Mouse (Mus musculus) kidney, postnatal 0 days (tissue): ENCODE results near the gene Il3. TPM values are rescaled to one million over a fixed set of nuclear protein-coding genes. Genes with fewer than 3 reads are reported as not detected.
A peak's percentile ranks its signal among the peaks of the same experiment; 100 is the strongest.

Source experiments
- ATAC-seq: fragments of 200-750 bp; cut with Nextera tagmentation; replicated peaks from 2 replicates; pipeline ENCODE4 v1.8.0; 2017; ENCODE audit warnings: low read depth, moderate number of reproducible peaks, moderate TSS enrichment, moderate library complexity; ENCODE audit not compliant: low FRiP score
- DNase-seq: peaks from one replicate; pipeline ENCODE4 v3.0.0-alpha.2; 2016; ENCODE audit warnings: low spot score
- H3K27ac ChIP-seq: fragments of 300-500 bp; sonication (generic); 2 replicates; pipeline ENCODE4 v1.5.1; 2014; ENCODE audit warnings: mild to moderate bottlenecking
- H3K27me3 ChIP-seq: fragments of 300-500 bp; sonication (generic); 2 replicates; pipeline ENCODE4 v1.6.1; 2014; ENCODE audit warnings: low read length, mixed read lengths; ENCODE audit not compliant: insufficient read depth
- H3K36me3 ChIP-seq: fragments of 300-500 bp; sonication (generic); 2 replicates; pipeline ENCODE4 v1.6.1; 2014; ENCODE audit warnings: low read length, mixed read lengths; ENCODE audit not compliant: insufficient read depth
- H3K4me1 ChIP-seq: fragments of 300-500 bp; sonication (generic); replicated peaks from 2 replicates; pipeline ENCODE4 v1.6.1; 2014; ENCODE audit warnings: antibody characterized with exemption, low read length, mixed read lengths; ENCODE audit not compliant: insufficient read depth
- H3K4me2 ChIP-seq: fragments of 300-500 bp; sonication (generic); 2 replicates; pipeline ENCODE4 v1.6.1; 2014; ENCODE audit warnings: mild to moderate bottlenecking, low read length, moderate library complexity, mixed read lengths
- H3K4me3 ChIP-seq: fragments of 300-500 bp; sonication (generic); replicated peaks from 2 replicates; pipeline ENCODE4 v1.5.1; 2014; ENCODE audit warnings: low read depth, low read length
- H3K9ac ChIP-seq: fragments of 300-500 bp; sonication (generic); 2 replicates; pipeline ENCODE4 v1.6.1; 2014; ENCODE audit warnings: low read depth, low read length
- H3K9me3 ChIP-seq: fragments of 300-500 bp; sonication (generic); replicated peaks from 2 replicates; pipeline ENCODE4 v1.6.1; 2016; ENCODE audit warnings: low read length, inconsistent platforms, mixed read lengths
- CTCF ChIP-seq: IDR thresholded peaks from 2 replicates; pipeline ENCODE4 v1.5.1; 2016; ENCODE audit warnings: antibody characterized with exemption, low read depth, mild to moderate bottlenecking, moderate library complexity
- WGBS: fragments of 180-500 bp; shearing (Covaris S2); extraction: QIAGEN DNeasy Blood & Tissue Kit; methylation state at CpG from one replicate; pipeline ENCODE4 v1.1.7; 2014; 5-methylcytosine and 5-hydroxymethylcytosine counted together
- polyA plus RNA-seq: library from polyadenylated mRNA; unstranded; fragments of >200 nt; fragmentation: Nextera tagmentation; extraction: Ambion mirVana; gene quantifications from 2 replicates; pipeline ENCODE4 v1.2.1, GENCODE M21; 2015

Il3 gene
- not detected in 2 replicates for polyA plus RNA-seq

- Histone ChIP-seq H3K4me2 (no peak within 1 kb of the TSS), H3K4me1 (no peaks in the 10 kb centered on the region), H3K9ac (no peak within 1 kb of the TSS), H3K4me3 (no peak within 1 kb of the TSS), H3K27ac (no peak within 1 kb of the TSS), H3K27me3 (no peaks in the 10 kb centered on the region), H3K9me3 (no peaks in the 10 kb centered on the region), H3K36me3 (no peaks in the 10 kb centered on the region)
- ATAC-seq (no peak), DNase-seq (no peak)
- TF ChIP-seq CTCF, result no peak
- WGBS, result 84% methylated on average over 6 of the region's 6 CpGs
Observed at GRCm38 (mm10) chr11:54267177-54267576, at the start of gene Il3. Il3 (minus strand) TSS chr11:54267277.

- no peaks in the 10 kb centered on the region for H3K9me3 ChIP-seq
- H3K27me3 ChIP-seq, result no peaks in the 10 kb centered on the region
- TF ChIP-seq CTCF, result no peak
- H3K9ac ChIP-seq, result no peak overlapping the region
- no peaks in the 10 kb centered on the region for H3K36me3 ChIP-seq
- no peak for ATAC-seq
- DNase-seq, result no peak
- H3K4me3 ChIP-seq, result no peak overlapping the region
- 88% methylated on average over 5 of the region's 5 CpGs for WGBS
- no peak overlapping the region for H3K27ac ChIP-seq
- H3K4me2 ChIP-seq, result no peak overlapping the region
- H3K4me1 ChIP-seq, result no peaks in the 10 kb centered on the region
Observed at GRCm38 (mm10) chr11:54315336-54315735, 48.3 kb upstream of the Il3 start.

- no peaks in the 10 kb centered on the region for H3K36me3 ChIP-seq
- no peak for TF ChIP-seq CTCF
- H3K4me3 ChIP-seq, result no peak overlapping the region
- H3K27ac ChIP-seq, result no peak overlapping the region
- no peaks in the 10 kb centered on the region for H3K9me3 ChIP-seq
- H3K4me1 ChIP-seq, result no peaks in the 10 kb centered on the region
- WGBS, result 17% methylated on average over 3 of the region's 3 CpGs
- DNase-seq (no peak), ATAC-seq (0 out of 2 replicates have a peak, but pooled peaks have one; percentile 36)
- no peak overlapping the region for H3K4me2 ChIP-seq
- H3K9ac ChIP-seq, result no peak overlapping the region
- no peaks in the 10 kb centered on the region for H3K27me3 ChIP-seq
Observed at GRCm38 (mm10) chr11:54314740-54315139, 47.7 kb upstream of the Il3 start.

GRCm38 (mm10) chr11:54313391-54314360 is 46.6 kb upstream of the Il3 start:
- DNase-seq (no peak), ATAC-seq (no peak)
- H3K36me3 ChIP-seq, result no peaks in the 10 kb centered on the region
- no peak overlapping the region for H3K4me2 ChIP-seq
- no peak overlapping the region for H3K9ac ChIP-seq
- WGBS, result 60% methylated on average over 7 of the region's 7 CpGs
- H3K27me3 ChIP-seq, result no peaks in the 10 kb centered on the region
- H3K9me3 ChIP-seq, result no peaks in the 10 kb centered on the region
- TF ChIP-seq CTCF, result no peak
- no peak overlapping the region for H3K4me3 ChIP-seq
- no peaks in the 10 kb centered on the region for H3K4me1 ChIP-seq
- H3K27ac ChIP-seq, result no peak overlapping the region

- no peak overlapping the region for H3K27ac ChIP-seq
- ATAC-seq, result no peak
- H3K4me3 ChIP-seq, result no peak overlapping the region
- WGBS, result 43% methylated on average over 1 of the region's 1 CpGs
- H3K4me1 ChIP-seq, result no peaks in the 10 kb centered on the region
- H3K4me2 ChIP-seq, result no peak overlapping the region
- H3K9me3 ChIP-seq, result no peaks in the 10 kb centered on the region
- no peak for TF ChIP-seq CTCF
- H3K9ac ChIP-seq, result no peak overlapping the region
- no peaks in the 10 kb centered on the region for H3K36me3 ChIP-seq
- H3K27me3 ChIP-seq, result no peaks in the 10 kb centered on the region
- no peak for DNase-seq
Observed at GRCm38 (mm10) chr11:54312603-54313002, 45.5 kb upstream of the Il3 start.

- no peak overlapping the region for H3K4me2 ChIP-seq
- no peak overlapping the region for H3K9ac ChIP-seq
- ATAC-seq (no peak), DNase-seq (no peak)
- H3K27ac ChIP-seq, result no peak overlapping the region
- no peaks in the 10 kb centered on the region for H3K36me3 ChIP-seq
- no peak for TF ChIP-seq CTCF
- no peaks in the 10 kb centered on the region for H3K4me1 ChIP-seq
- WGBS, result 30% methylated on average over 5 of the region's 5 CpGs
- no peaks in the 10 kb centered on the region for H3K27me3 ChIP-seq
- H3K9me3 ChIP-seq, result no peaks in the 10 kb centered on the region
- H3K4me3 ChIP-seq, result no peak overlapping the region
Observed at GRCm38 (mm10) chr11:54312021-54312420, 44.9 kb upstream of the Il3 start.
